Mouse (Mus musculus): ENCODE results near the gene Agap3. TPM values are rescaled to one million over a fixed set of nuclear protein-coding genes. Genes with fewer than 3 reads are reported as not detected.

Gene Agap3
- polyA plus RNA-seq (2012; rRNA removed), result 168 and 197 TPM in 2 replicates

GRCm38 (mm10) chr5:24452030-24452690 lies at the start of gene Agap3:
Gene Agap3 (plus strand): TSS chr5:24452177.

GRCm38 (mm10) chr5:24413042-24413693 lies 38.8 kb upstream of the Agap3 start, which contains the start of gene Asic3:
Gene Asic3 (plus strand): TSS chr5:24413392.

GRCm38 (mm10) chr5:24423129-24424003 lies 28.6 kb upstream of the Agap3 start, which contains the start of the genes Cdk5 and Slc4a2:
Gene Cdk5 (minus strand): TSS chr5:24423530.
Gene Slc4a2 (plus strand): TSS chr5:24423837.

GRCm38 (mm10) chr5:24444746-24445427 lies 7.1 kb upstream of the Agap3 start, which contains the start of gene Fastk:
Gene Fastk (minus strand): TSS chr5:24445287.

GRCm38 (mm10) chr5:24447624-24448298 lies 4.2 kb upstream of the Agap3 start, which contains the start of gene Tmub1:
Gene Tmub1 (minus strand): TSS chr5:24447854.

GRCm38 (mm10) chr5:24526889-24527230 lies 74.9 kb downstream of the Agap3 start, which contains the start of gene Gbx1:
Gene Gbx1 (minus strand): TSS chr5:24527202.

GRCm38 (mm10) chr5:24540387-24541143 lies 88.6 kb downstream of the Agap3 start, which contains the start of gene Asb10:
Gene Asb10 (minus strand): TSS chr5:24540978.

Other genes with a start within 250 kb of the Agap3 start
- gene Kcnh2, start 100.6 kb upstream of the Agap3 start, polyA plus RNA-seq (2012; rRNA removed), result 33.9 and 38.3 TPM in 2 replicates
- 8.1 and 8.6 TPM in 2 replicates for gene Nos3, start 87.4 kb upstream of the Agap3 start, polyA plus RNA-seq (2012; rRNA removed)
- 6.8 and 10.2 TPM in 2 replicates for gene Atg9b, start 60.0 kb upstream of the Agap3 start, polyA plus RNA-seq (2012; rRNA removed)
- 47.3 and 50.7 TPM in 2 replicates for gene Abcb8, start 58.5 kb upstream of the Agap3 start, polyA plus RNA-seq (2012; rRNA removed)
- 0.36 and 3.7 TPM in 2 replicates for gene Asic3, start 38.8 kb upstream of the Agap3 start, polyA plus RNA-seq (2012; rRNA removed)
- 207 and 219 TPM in 2 replicates for gene Cdk5, start 28.6 kb upstream of the Agap3 start, polyA plus RNA-seq (2012; rRNA removed)
- 27.1 and 29.2 TPM in 2 replicates for gene Slc4a2, start 28.3 kb upstream of the Agap3 start, polyA plus RNA-seq (2012; rRNA removed)
- gene Fastk, start 6.9 kb upstream of the Agap3 start, polyA plus RNA-seq (2012; rRNA removed), result 150 and 160 TPM in 2 replicates
- 56.9 and 61.0 TPM in 2 replicates for gene Tmub1, start 4.3 kb upstream of the Agap3 start, polyA plus RNA-seq (2012; rRNA removed)
- gene Gbx1, start 75.0 kb downstream of the Agap3 start, polyA plus RNA-seq (2012; rRNA removed), result 0.96 and 2.0 TPM in 2 replicates
- gene Asb10, start 88.8 kb downstream of the Agap3 start, polyA plus RNA-seq (2012; rRNA removed), result 0.16 and 0.27 TPM in 2 replicates
- 0.21 and 0.35 TPM in 2 replicates for gene 4931409K22Rik, start 104.6 kb downstream of the Agap3 start, polyA plus RNA-seq (2012; rRNA removed)
- gene Abcf2, start 125.3 kb downstream of the Agap3 start, polyA plus RNA-seq (2012; rRNA removed), result 62.6 and 63.3 TPM in 2 replicates
- 21.5 and 22.6 TPM in 2 replicates for gene Chpf2, start 134.6 kb downstream of the Agap3 start, polyA plus RNA-seq (2012; rRNA removed)
- 235 and 240 TPM in 2 replicates for gene Smarcd3, start 172.2 kb downstream of the Agap3 start, polyA plus RNA-seq (2012; rRNA removed)
- 66.7 and 72.6 TPM in 2 replicates for gene Nub1, start 233.4 kb downstream of the Agap3 start, polyA plus RNA-seq (2012; rRNA removed)